Mouse (Mus musculus): ENCODE measurements around the gene 1700013F07Rik. TPM values are rescaled to one million over a fixed set of nuclear protein-coding genes. Genes with fewer than 3 reads are reported as not detected.

Gene 1700013F07Rik
- total RNA-seq, 2 experiments from 2014 or later, result not detected

DNA sequence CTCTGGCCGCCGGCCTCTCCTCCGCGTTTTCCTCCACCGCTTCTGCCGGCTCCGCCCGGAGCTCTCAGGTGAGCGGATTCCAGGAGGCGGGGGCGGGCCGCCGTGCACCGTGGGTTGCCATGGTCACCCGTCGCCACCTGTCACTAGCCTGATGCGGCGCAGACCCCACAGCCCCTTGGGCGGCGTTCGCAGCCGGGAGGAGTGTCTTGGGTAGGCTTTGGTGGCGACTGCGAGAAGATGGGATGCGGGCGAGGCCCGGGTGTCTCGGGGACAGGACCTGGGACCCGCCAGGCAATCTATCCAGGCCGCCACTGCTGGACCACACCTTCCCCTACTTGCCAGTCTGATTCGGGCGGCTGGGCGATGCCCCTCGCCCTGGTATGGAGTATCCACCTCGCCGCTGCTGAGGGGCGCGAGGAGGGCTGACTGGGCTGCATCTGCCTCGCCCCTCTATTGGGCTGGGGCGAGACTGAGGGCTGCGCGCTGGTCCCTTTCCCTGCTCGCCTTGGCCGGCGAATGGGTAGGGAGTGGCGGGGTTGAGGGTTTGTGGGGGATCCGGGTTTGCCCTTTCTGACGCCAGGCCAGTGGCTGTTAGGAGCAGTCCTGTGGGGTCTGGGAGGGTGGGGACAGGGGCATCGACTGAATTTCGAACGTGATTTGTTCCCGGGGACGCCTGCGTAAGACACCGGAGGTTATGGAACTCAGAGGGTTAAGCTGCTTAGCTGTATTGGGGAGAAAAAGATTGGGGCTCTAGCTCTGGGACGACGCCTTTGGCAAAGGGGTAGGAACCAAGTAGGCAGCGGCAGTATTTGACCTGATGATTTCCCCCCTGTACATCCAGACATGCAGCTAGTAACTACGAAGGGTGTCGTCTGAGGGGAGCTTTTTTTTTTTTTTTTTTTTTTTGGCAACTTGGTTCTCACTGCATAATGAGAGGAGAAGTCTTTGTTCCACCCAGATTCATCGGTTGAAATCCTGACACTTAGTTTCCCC lies 57.9 kb downstream of the 1700013F07Rik start:
- ATAC-seq (replicated peaks; ENCODE audit: poor library complexity, severe bottlenecking), result peak; percentile 17

Other genes with a start within 250 kb of the 1700013F07Rik start
- gene Mybphl, start 169.2 kb upstream of the 1700013F07Rik start, total RNA-seq (2014; fragmentation: Nextera tagmentation), result not detected in 2 replicates
- not detected in 2 replicates for gene Mybphl, start 169.2 kb upstream of the 1700013F07Rik start, total RNA-seq (2017)
- 11.6 and 14.3 TPM in 2 replicates for gene Psrc1, start 150.3 kb upstream of the 1700013F07Rik start, total RNA-seq (2014; fragmentation: Nextera tagmentation)
- 12.9 and 16.2 TPM in 2 replicates for gene Psrc1, start 150.3 kb upstream of the 1700013F07Rik start, total RNA-seq (2017)
- 0.58 and 2.5 TPM in 2 replicates for gene Celsr2, start 118.6 kb upstream of the 1700013F07Rik start, total RNA-seq (2014; fragmentation: Nextera tagmentation)
- 0.04 and 0.15 TPM in 2 replicates for gene Celsr2, start 118.6 kb upstream of the 1700013F07Rik start, total RNA-seq (2017)
- 30.9 and 36.2 TPM in 2 replicates for gene Sars, start 88.9 kb upstream of the 1700013F07Rik start, total RNA-seq (2014; fragmentation: Nextera tagmentation)
- gene Sars, start 88.9 kb upstream of the 1700013F07Rik start, total RNA-seq (2017), result 196 and 259 TPM in 2 replicates
- gene 5330417C22Rik, start 2.4 kb downstream of the 1700013F07Rik start, total RNA-seq (2014; fragmentation: Nextera tagmentation), result 0.15 TPM in 1 of 2 replicates, not detected in the other
- 0.13 TPM in 1 of 2 replicates, not detected in the other for gene 5330417C22Rik, start 2.4 kb downstream of the 1700013F07Rik start, total RNA-seq (2017)
- gene Tmem167b, start 28.3 kb downstream of the 1700013F07Rik start, total RNA-seq (2014; fragmentation: Nextera tagmentation), result 6.8 and 11.4 TPM in 2 replicates
- gene Tmem167b, start 28.3 kb downstream of the 1700013F07Rik start, total RNA-seq (2017), result 32.8 and 34.7 TPM in 2 replicates
- gene Taf13, start 37.5 kb downstream of the 1700013F07Rik start, total RNA-seq (2014; fragmentation: Nextera tagmentation), result 13.8 and 16.5 TPM in 2 replicates
- gene Taf13, start 37.5 kb downstream of the 1700013F07Rik start, total RNA-seq (2017), result 13.3 and 21.7 TPM in 2 replicates
- gene Wdr47, start 57.1 kb downstream of the 1700013F07Rik start, total RNA-seq (2014; fragmentation: Nextera tagmentation), result 2.5 and 2.8 TPM in 2 replicates
- 4.4 and 6.6 TPM in 2 replicates for gene Wdr47, start 57.1 kb downstream of the 1700013F07Rik start, total RNA-seq (2017)
- gene Clcc1, start 119.8 kb downstream of the 1700013F07Rik start, total RNA-seq (2014; fragmentation: Nextera tagmentation), result 44.7 and 67.1 TPM in 2 replicates
- 68.1 and 92.5 TPM in 2 replicates for gene Clcc1, start 119.8 kb downstream of the 1700013F07Rik start, total RNA-seq (2017)
- gene Gpsm2, start 188.2 kb downstream of the 1700013F07Rik start, total RNA-seq (2014; fragmentation: Nextera tagmentation), result 3.7 and 7.4 TPM in 2 replicates
- gene Gpsm2, start 188.2 kb downstream of the 1700013F07Rik start, total RNA-seq (2017), result 10.7 and 12.2 TPM in 2 replicates
- not detected in 2 replicates for gene Aknad1, start 205.5 kb downstream of the 1700013F07Rik start, total RNA-seq (2014; fragmentation: Nextera tagmentation)
- not detected in 2 replicates for gene Aknad1, start 205.5 kb downstream of the 1700013F07Rik start, total RNA-seq (2017)